Mouse (Mus musculus): ENCODE measurements at regions not wholly inside any gene's neighbourhood (a gene's known extent, or its start where the extent isn't known, plus 50 kb on each side); places are given as distances from the start of the nearest gene placed in this dataset.

- Histone ChIP-seq H3K27me3 (ENCODE audit: control insufficient read depth, insufficient read depth, low read length) (no peaks in the 10 kb centered on the region), H3K4me1 (ENCODE audit: control insufficient read depth, insufficient read depth, low read length) (no peaks in the 10 kb centered on the region), H3K9ac (ENCODE audit: low read depth, low read length) (no peak overlapping the region), H3K4me3 (ENCODE audit: insufficient read depth, low read depth, low read length) (no peak overlapping the region), H3K36me3 (ENCODE audit: control insufficient read depth, insufficient read depth, low read length) (no peaks in the 10 kb centered on the region), H3K79me2 (ENCODE audit: control insufficient read depth, insufficient read depth, low read length) (no peaks in the 10 kb centered on the region), H3K27ac (replicated peaks; ENCODE audit: insufficient read depth, low read depth, low read length) (no peak overlapping the region)
- WGBS, result 80% methylated on average over 5 of the region's 5 CpGs
- no peak for TF ChIP-seq POLR2A (IDR thresholded peaks at IDR 0.05; ENCODE audit: extremely low read depth, insufficient read depth, low read length)
- no peak for TF ChIP-seq CTCF (IDR thresholded peaks at IDR 0.05; ENCODE audit: low read depth, low read length)
- no peak for DNase-seq (ENCODE audit: extremely low read depth, low read depth, low spot score)
Observed at GRCm38 (mm10) chr3:18670203-18670700, 722.0 kb downstream of the Cypt12 start.

- DNase-seq (ENCODE audit: extremely low read depth, low read depth, low spot score), result no peak
- H3K4me3 ChIP-seq (ENCODE audit: insufficient read depth, low read depth, low read length), result no peak overlapping the region
- no peak overlapping the region for H3K27ac ChIP-seq (replicated peaks; ENCODE audit: insufficient read depth, low read depth, low read length)
- no peaks in the 10 kb centered on the region for H3K79me2 ChIP-seq (ENCODE audit: control insufficient read depth, insufficient read depth, low read length)
- H3K9ac ChIP-seq (ENCODE audit: low read depth, low read length), result no peak overlapping the region
- WGBS, result 92% methylated on average over 1 of the region's 1 CpGs
- no peaks in the 10 kb centered on the region for H3K27me3 ChIP-seq (ENCODE audit: control insufficient read depth, insufficient read depth, low read length)
- H3K4me1 ChIP-seq (ENCODE audit: control insufficient read depth, insufficient read depth, low read length), result no peaks in the 10 kb centered on the region
- H3K36me3 ChIP-seq (ENCODE audit: control insufficient read depth, insufficient read depth, low read length), result no peaks in the 10 kb centered on the region
- no peak for TF ChIP-seq POLR2A (IDR thresholded peaks at IDR 0.05; ENCODE audit: extremely low read depth, insufficient read depth, low read length)
- no peak for TF ChIP-seq CTCF (IDR thresholded peaks at IDR 0.05; ENCODE audit: low read depth, low read length)
Observed at GRCm38 (mm10) chr3:18671681-18672080, 723.5 kb downstream of the Cypt12 start.

GRCm38 (mm10) chr3:18683346-18684101 lies 735.3 kb downstream of the Cypt12 start:
- 89% methylated on average over 6 of the region's 6 CpGs for WGBS
- no peaks in the 10 kb centered on the region for H3K4me1 ChIP-seq (ENCODE audit: control insufficient read depth, insufficient read depth, low read length)
- no peak overlapping the region for H3K9ac ChIP-seq (ENCODE audit: low read depth, low read length)
- no peak for DNase-seq (ENCODE audit: extremely low read depth, low read depth, low spot score)
- H3K27me3 ChIP-seq (ENCODE audit: control insufficient read depth, insufficient read depth, low read length), result no peaks in the 10 kb centered on the region
- no peak overlapping the region for H3K4me3 ChIP-seq (ENCODE audit: insufficient read depth, low read depth, low read length)
- no peaks in the 10 kb centered on the region for H3K36me3 ChIP-seq (ENCODE audit: control insufficient read depth, insufficient read depth, low read length)
- no peaks in the 10 kb centered on the region for H3K79me2 ChIP-seq (ENCODE audit: control insufficient read depth, insufficient read depth, low read length)
- no peak overlapping the region for H3K27ac ChIP-seq (replicated peaks; ENCODE audit: insufficient read depth, low read depth, low read length)
- no peak for TF ChIP-seq CTCF (IDR thresholded peaks at IDR 0.05; ENCODE audit: low read depth, low read length)
- no peak for TF ChIP-seq POLR2A (IDR thresholded peaks at IDR 0.05; ENCODE audit: extremely low read depth, insufficient read depth, low read length)

DNA sequence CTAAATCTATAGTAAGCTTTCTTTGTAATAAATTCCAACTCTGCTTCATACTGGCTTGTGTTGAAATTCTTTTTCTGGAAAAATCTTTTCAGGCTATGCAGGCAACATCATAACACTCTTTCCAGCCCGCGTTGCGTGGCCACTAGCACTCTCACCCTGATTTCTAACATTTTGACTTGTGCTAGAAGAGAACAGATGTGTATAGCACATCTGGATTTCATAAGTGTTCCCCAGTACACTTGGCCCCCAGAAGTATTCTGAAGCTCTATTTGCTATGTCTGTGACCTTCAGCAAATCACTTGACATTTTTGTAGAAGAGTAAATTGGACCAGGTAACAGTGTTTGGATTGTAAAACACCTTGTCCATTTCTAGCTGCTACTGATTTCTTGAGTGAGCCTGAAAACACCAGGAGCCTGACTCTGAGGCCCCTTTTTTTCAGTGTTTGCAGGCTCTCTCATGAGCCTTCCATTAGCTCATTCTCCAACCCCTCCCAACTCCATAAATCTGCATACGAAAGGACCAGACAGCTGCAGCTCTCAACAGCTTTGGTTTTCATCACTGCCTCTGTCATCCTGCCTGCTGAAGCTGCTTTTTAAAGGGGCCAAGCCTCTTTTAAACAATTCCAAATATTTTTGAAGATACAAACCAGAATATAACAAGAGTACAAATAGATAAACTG lies 747.0 kb downstream of the Cypt12 start:
- Histone ChIP-seq H3K27ac (replicated peaks; ENCODE audit: insufficient read depth, low read depth, low read length) (no peak overlapping the region), H3K4me1 (ENCODE audit: control insufficient read depth, insufficient read depth, low read length) (no peaks in the 10 kb centered on the region), H3K27me3 (ENCODE audit: control insufficient read depth, insufficient read depth, low read length) (no peaks in the 10 kb centered on the region), H3K36me3 (ENCODE audit: control insufficient read depth, insufficient read depth, low read length) (no peaks in the 10 kb centered on the region), H3K9ac (ENCODE audit: low read depth, low read length) (no peak overlapping the region), H3K4me3 (ENCODE audit: insufficient read depth, low read depth, low read length) (no peak overlapping the region), H3K79me2 (ENCODE audit: control insufficient read depth, insufficient read depth, low read length) (no peaks in the 10 kb centered on the region)
- WGBS, result 91% methylated on average over 4 of the region's 4 CpGs
- TF ChIP-seq CTCF (IDR thresholded peaks at IDR 0.05; ENCODE audit: low read depth, low read length), result no peak
- TF ChIP-seq POLR2A (IDR thresholded peaks at IDR 0.05; ENCODE audit: extremely low read depth, insufficient read depth, low read length), result no peak
- no peak for DNase-seq (ENCODE audit: extremely low read depth, low read depth, low spot score)

DNA sequence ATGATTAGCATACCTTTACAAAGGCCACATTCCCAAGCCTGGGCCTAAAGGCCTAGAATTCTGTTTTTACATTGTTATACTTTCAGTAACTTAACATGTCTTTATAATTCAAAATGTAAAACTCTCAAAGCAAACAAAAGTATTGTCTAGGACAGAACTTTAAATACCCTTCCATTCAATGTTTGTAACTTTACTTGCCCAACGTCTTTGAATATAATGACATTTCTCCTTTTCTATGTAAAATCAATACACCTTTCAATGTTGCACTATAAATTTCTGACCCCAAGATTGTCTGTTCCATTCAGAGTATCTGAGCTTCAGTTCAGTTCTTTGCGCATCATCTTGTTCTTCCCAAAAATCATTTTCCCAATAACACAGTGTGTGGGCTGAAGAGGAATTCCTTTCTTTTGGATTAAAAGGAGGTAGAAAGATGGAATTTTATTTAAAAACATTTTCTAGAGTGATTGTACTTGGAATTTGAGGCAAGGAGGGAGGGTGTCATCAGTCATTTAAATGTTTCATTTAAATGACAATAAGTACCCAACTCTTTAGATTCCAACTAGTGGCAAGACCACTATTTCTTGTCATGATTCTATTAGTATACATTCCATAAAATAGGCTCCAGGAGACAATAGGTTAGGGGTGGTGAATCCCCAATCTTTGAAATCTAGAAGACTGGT lies 748.9 kb downstream of the Cypt12 start:
- no peak overlapping the region for H3K4me3 ChIP-seq (ENCODE audit: insufficient read depth, low read depth, low read length)
- H3K36me3 ChIP-seq (ENCODE audit: control insufficient read depth, insufficient read depth, low read length), result no peaks in the 10 kb centered on the region
- 89% methylated on average over 2 of the region's 2 CpGs for WGBS
- no peak for DNase-seq (ENCODE audit: extremely low read depth, low read depth, low spot score)
- H3K27me3 ChIP-seq (ENCODE audit: control insufficient read depth, insufficient read depth, low read length), result no peaks in the 10 kb centered on the region
- H3K9ac ChIP-seq (ENCODE audit: low read depth, low read length), result no peak overlapping the region
- TF ChIP-seq POLR2A (IDR thresholded peaks at IDR 0.05; ENCODE audit: extremely low read depth, insufficient read depth, low read length), result no peak
- no peak for TF ChIP-seq CTCF (IDR thresholded peaks at IDR 0.05; ENCODE audit: low read depth, low read length)
- no peaks in the 10 kb centered on the region for H3K79me2 ChIP-seq (ENCODE audit: control insufficient read depth, insufficient read depth, low read length)
- no peak overlapping the region for H3K27ac ChIP-seq (replicated peaks; ENCODE audit: insufficient read depth, low read depth, low read length)
- H3K4me1 ChIP-seq (ENCODE audit: control insufficient read depth, insufficient read depth, low read length), result no peaks in the 10 kb centered on the region
